Mouse (Mus musculus) kidney, postnatal 25 days (tissue): Measurements from ENCODE around the gene Wnt9a.
"Not testable (repeated sequence)": the region's sequence is repeated elsewhere in the genome, so short reads cannot be mapped to it uniquely, and the experiment has no call there.

ENCODE experiments used
- DNase-seq, 2 experiments: peaks; one replicate each; pipeline ENCODE4 v3.0.0; 2021; ENCODE audit warnings: mixed read lengths in 2 of 2

The Wnt9a gene

GRCm38 (mm10) chr11:59306461-59307421 lies at the start of gene Wnt9a:
TSS of gene Wnt9a (plus strand) at chr11:59306928.
- DNase-seq: peak; percentile 59 to 73

GRCm38 (mm10) chr11:59259647-59260046 lies 47.1 kb upstream of the Wnt9a start:
- no peak for DNase-seq

- no peak for DNase-seq
These were observed 45.8 kb upstream of the Wnt9a start for GRCm38 (mm10) chr11:59260706-59261493.

- no peak for DNase-seq
These were observed 44.4 kb upstream of the Wnt9a start for GRCm38 (mm10) chr11:59262308-59262707.

GRCm38 (mm10) chr11:59263870-59264563 lies 42.7 kb upstream of the Wnt9a start:
- DNase-seq: peak; percentile 16 to 55

- no peak for DNase-seq
These were observed 42.1 kb upstream of the Wnt9a start for GRCm38 (mm10) chr11:59264593-59264992.

- no peak for DNase-seq
These were observed 41.4 kb upstream of the Wnt9a start for GRCm38 (mm10) chr11:59265154-59265813.

- DNase-seq: no peak
These were observed 40.0 kb upstream of the Wnt9a start for GRCm38 (mm10) chr11:59266727-59267126.

- no peak for DNase-seq
These were observed 32.5 kb upstream of the Wnt9a start for GRCm38 (mm10) chr11:59274184-59274583.

GRCm38 (mm10) chr11:59276877-59277276 lies 29.9 kb upstream of the Wnt9a start:
- peak in 1 of 2 experiments; percentile 14 for DNase-seq

- no peak for DNase-seq
These were observed 28.7 kb upstream of the Wnt9a start for GRCm38 (mm10) chr11:59278047-59278446.

- no peak for DNase-seq
These were observed 24.6 kb upstream of the Wnt9a start for GRCm38 (mm10) chr11:59282111-59282510.

- DNase-seq: peak; percentile 37 to 72
These were observed 23.8 kb upstream of the Wnt9a start for GRCm38 (mm10) chr11:59282933-59283332.

GRCm38 (mm10) chr11:59284146-59284545 lies 22.6 kb upstream of the Wnt9a start:
- no peak for DNase-seq

GRCm38 (mm10) chr11:59289706-59290105 lies 17.0 kb upstream of the Wnt9a start:
- DNase-seq: no peak

GRCm38 (mm10) chr11:59290702-59291303 lies 15.9 kb upstream of the Wnt9a start, which contains the start of gene Wnt3a:
TSS of gene Wnt3a (minus strand) at chr11:59290752.
- DNase-seq: no peak

GRCm38 (mm10) chr11:59293616-59294015 lies 13.1 kb upstream of the Wnt9a start:
- peak; percentile 68 to 75 for DNase-seq

- DNase-seq: peak in 1 of 2 experiments; percentile 65
These were observed 8.8 kb upstream of the Wnt9a start for GRCm38 (mm10) chr11:59297941-59298340.

GRCm38 (mm10) chr11:59300185-59300584 lies 6.5 kb upstream of the Wnt9a start:
- peak in 1 of 2 experiments; percentile 50 for DNase-seq

- not testable (repeated sequence) for DNase-seq
These were observed 5.7 kb upstream of the Wnt9a start for GRCm38 (mm10) chr11:59301053-59301452.

GRCm38 (mm10) chr11:59302700-59303569 lies 3.8 kb upstream of the Wnt9a start:
- peak; percentile 87 for DNase-seq
